Mouse (Mus musculus): Measurements from ENCODE around the gene Clns1a.

Gene Clns1a

GRCm38 (mm10) chr7:97696506-97697254, at the start of gene Clns1a:
Gene Clns1a, plus strand, starts transcription at chr7:97696634.
- DNase-seq: peak; percentile 91

- no peak for DNase-seq
These were observed 48.8 kb upstream of the Clns1a start for GRCm38 (mm10) chr7:97647656-97648055.

- no peak for DNase-seq
These were observed 45.7 kb upstream of the Clns1a start for GRCm38 (mm10) chr7:97650729-97651128.

- no peak for DNase-seq
These were observed 40.3 kb upstream of the Clns1a start for GRCm38 (mm10) chr7:97656144-97656543.

GRCm38 (mm10) chr7:97661634-97662033, 34.8 kb upstream of the Clns1a start:
- DNase-seq: no peak

GRCm38 (mm10) chr7:97679239-97679638, 17.2 kb upstream of the Clns1a start:
- no peak for DNase-seq

GRCm38 (mm10) chr7:97687831-97688230, 8.6 kb upstream of the Clns1a start:
- DNase-seq: no peak

GRCm38 (mm10) chr7:97695441-97695840, 993 bp upstream of the Clns1a start:
- no peak for DNase-seq

GRCm38 (mm10) chr7:97696133-97696505, 315 bp upstream of the Clns1a start:
- DNase-seq: no peak

- no peak for DNase-seq
These were observed 3.7 kb downstream of the Clns1a start for GRCm38 (mm10) chr7:97700173-97700572.

- no peak for DNase-seq
These were observed 4.7 kb downstream of the Clns1a start for GRCm38 (mm10) chr7:97701106-97701505.

- DNase-seq: peak; percentile 36
These were observed 10.7 kb downstream of the Clns1a start for GRCm38 (mm10) chr7:97707123-97707522.

- no peak for DNase-seq
These were observed 11.4 kb downstream of the Clns1a start for GRCm38 (mm10) chr7:97707809-97708208.

GRCm38 (mm10) chr7:97709204-97709603, 12.8 kb downstream of the Clns1a start:
- DNase-seq: no peak

- no peak for DNase-seq
These were observed 18.2 kb downstream of the Clns1a start for GRCm38 (mm10) chr7:97714651-97715050.

- no peak for DNase-seq
These were observed 20.9 kb downstream of the Clns1a start for GRCm38 (mm10) chr7:97717326-97717725.

GRCm38 (mm10) chr7:97719078-97719477, 22.6 kb downstream of the Clns1a start:
- no peak for DNase-seq

- DNase-seq: no peak
These were observed 23.7 kb downstream of the Clns1a start for GRCm38 (mm10) chr7:97720109-97720508.

GRCm38 (mm10) chr7:97722278-97722918, 26.0 kb downstream of the Clns1a start:
- DNase-seq: no peak

- no peak for DNase-seq
These were observed 27.5 kb downstream of the Clns1a start for GRCm38 (mm10) chr7:97723646-97724538.

- no peak for DNase-seq
These were observed 29.0 kb downstream of the Clns1a start for GRCm38 (mm10) chr7:97725401-97725800.

GRCm38 (mm10) chr7:97726080-97726479, 29.6 kb downstream of the Clns1a start:
- no peak for DNase-seq

- DNase-seq: no peak
These were observed 30.3 kb downstream of the Clns1a start for GRCm38 (mm10) chr7:97726778-97727177.

Measured in cerebellum, adult 8-10 months (tissue).